Mouse (Mus musculus) common myeloid progenitor, adult 5-6 weeks (primary cell): ENCODE results near the gene Ccr6. TPM values are rescaled to one million over a fixed set of nuclear protein-coding genes. Genes with fewer than 3 reads are reported as not detected.

Experiments
- total RNA-seq: library from RNA; stranded (forward); fragments of 200-1000, 187-1606 nt; gene quantifications from 2 replicates; pipeline ENCODE4 v1.2.3, GENCODE M21; 2017

The Ccr6 gene
- total RNA-seq, 1 experiment from 2014 or later, result not detected

Other genes with a start within 250 kb of the Ccr6 start
- gene Gm49673, start 88.3 kb upstream of the Ccr6 start, total RNA-seq, result not detected in 2 replicates
- 19.2 and 28.5 TPM in 2 replicates for gene Rnaset2a, start 87.9 kb upstream of the Ccr6 start, total RNA-seq
- 54.3 and 55.1 TPM in 2 replicates for gene Fgfr1op, start 70.5 kb upstream of the Ccr6 start, total RNA-seq
- 113 TPM in 2 replicates for gene Mpc1, start 46.9 kb downstream of the Ccr6 start, total RNA-seq
- gene Sft2d1, start 75.1 kb downstream of the Ccr6 start, total RNA-seq, result 20.8 and 32.2 TPM in 2 replicates
- 0.32 and 0.34 TPM in 2 replicates for gene Prr18, start 101.4 kb downstream of the Ccr6 start, total RNA-seq
- not detected in 2 replicates for gene T2, start 119.9 kb downstream of the Ccr6 start, total RNA-seq
- not detected in 2 replicates for gene T, start 198.4 kb downstream of the Ccr6 start, total RNA-seq